Mouse (Mus musculus) gastrocnemius, postnatal 36 days (tissue): ENCODE data around the gene Ripor2. TPM values are rescaled to one million over a fixed set of nuclear protein-coding genes. Genes with fewer than 3 reads are reported as not detected.

ENCODE experiments used
- DNase-seq, 2 experiments: peaks; one replicate each; pipeline ENCODE4 v3.0.0; 2022
- intact Hi-C: fragments of 180-260 bp; cut with DNase I; formaldehyde crosslinking; loops from one replicate; pipeline ENCODE4 v1.15.1; 2025
- total RNA-seq, 2 experiments: library from RNA; stranded (reverse); gene quantifications; 2 replicates each; pipeline ENCODE4 v1.2.3; 2021

The Ripor2 gene
- total RNA-seq, 2 experiments from 2014 or later: 2.5 to 5.4 TPM

DNA sequence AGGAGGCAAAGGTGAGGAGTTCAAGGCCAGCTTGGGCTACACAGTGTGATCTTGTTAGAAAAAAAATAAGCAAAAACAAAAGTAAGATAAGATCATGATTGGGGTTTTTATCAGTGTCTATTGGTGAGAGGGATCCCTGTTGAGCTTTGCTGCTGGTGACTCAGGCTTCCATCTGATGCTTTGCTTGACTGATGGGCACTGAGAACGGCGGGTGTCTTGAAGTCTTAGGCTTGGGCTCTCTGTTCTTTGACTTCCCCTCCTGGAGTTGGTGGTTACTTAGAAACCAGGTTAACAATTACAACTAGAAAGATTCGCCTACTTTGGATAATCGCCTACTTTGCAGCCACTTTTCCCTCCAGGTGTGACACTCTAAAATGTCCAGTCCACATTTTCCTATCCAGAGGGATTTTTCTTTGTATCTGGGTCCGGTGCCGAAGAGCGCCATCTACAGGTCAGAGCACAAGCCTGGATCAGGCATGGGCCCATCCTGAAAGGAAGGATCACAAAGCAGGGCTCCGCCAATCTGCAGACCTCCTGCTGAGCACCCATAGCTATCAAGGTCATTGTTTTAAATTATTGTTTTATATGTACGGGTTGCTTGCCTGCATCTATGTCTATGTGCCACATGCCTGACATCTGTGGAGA, 34.1 kb downstream of the Ripor2 start:
- intact Hi-C loops: loop anchor here (5.0 kb wide), 2 partner anchors 71 to 94 kb away; no protein-coding TSS in a partner anchor

GRCm38 (mm10) chr13:24616645-24617044, 34.7 kb downstream of the Ripor2 start:
- DNase-seq: no peak
- intact Hi-C loops: loop anchor here (5.0 kb wide), 2 partner anchors 71 to 94 kb away; no protein-coding TSS in a partner anchor

More for the DNA sequence above, 34.1 kb downstream of the Ripor2 start:
- DNase-seq: no peak

DNA sequence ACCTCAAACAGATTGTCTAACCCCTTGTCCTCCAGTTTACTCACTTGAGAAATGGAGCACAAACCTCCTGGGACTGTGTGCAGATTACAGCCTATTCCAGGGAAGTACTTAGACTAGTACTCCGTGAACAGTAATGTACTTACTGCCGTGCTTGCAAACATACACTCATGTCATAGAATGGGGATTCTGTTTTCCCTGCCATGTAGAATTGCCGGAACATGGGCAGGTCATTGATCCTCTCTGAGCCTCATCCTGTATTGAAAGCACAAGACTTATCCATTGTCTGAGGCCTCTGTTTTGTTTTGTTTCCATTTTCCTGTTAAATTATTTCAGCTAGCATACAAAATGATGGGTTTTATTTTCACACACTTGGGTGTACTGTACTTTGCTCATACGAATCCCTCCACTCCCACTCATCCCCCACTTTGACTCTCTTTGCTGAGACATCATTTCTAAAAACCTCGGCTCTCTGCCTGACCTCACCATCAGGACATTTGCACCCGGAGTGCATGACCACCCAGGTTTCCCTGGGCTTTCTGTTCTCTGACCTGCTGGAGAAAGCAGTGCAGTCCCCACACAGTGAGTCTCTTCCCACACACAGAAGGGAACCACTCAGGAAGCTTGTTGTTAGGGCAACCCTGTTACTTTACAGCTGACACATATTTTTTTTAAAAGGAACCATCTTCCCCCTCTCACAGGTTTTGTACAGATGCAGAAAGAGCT, 35.2 kb downstream of the Ripor2 start:
- DNase-seq: no peak
- intact Hi-C loops: loop anchor here (5.0 kb wide), 2 partner anchors 70 to 95 kb away; no protein-coding TSS in a partner anchor

- intact Hi-C loops: loop anchor here (5.0 kb wide), 2 partner anchors 70 to 95 kb away; no protein-coding TSS in a partner anchor
Measured at GRCm38 (mm10) chr13:24617799-24618130, 35.8 kb downstream of the Ripor2 start.

DNA sequence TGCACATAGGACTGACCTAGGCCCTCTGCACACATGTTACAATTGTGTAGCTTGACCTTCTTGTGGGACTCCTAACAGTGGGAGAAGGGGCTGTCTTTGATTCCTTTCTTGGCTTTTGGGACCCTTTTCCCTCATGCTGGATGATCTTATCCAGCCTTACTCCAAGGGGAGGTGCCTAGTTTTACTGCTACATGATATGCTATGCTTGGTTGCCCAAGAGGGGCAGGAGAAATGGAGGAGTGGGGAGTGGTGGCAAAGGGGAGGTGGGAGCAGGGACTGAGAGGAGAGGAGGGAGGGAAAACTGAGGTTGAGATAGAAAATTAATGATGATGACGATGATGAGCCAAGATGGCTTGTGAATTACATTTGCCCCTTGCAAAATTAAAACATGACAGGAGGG, 37.7 kb downstream of the Ripor2 start:
- DNase-seq: no peak
- intact Hi-C loops: loop anchor here (5.0 kb wide), 2 partner anchors 68 to 97 kb away; no protein-coding TSS in a partner anchor

More at GRCm38 (mm10) chr13:24617799-24618130, 35.8 kb downstream of the Ripor2 start:
- no peak for DNase-seq

DNA sequence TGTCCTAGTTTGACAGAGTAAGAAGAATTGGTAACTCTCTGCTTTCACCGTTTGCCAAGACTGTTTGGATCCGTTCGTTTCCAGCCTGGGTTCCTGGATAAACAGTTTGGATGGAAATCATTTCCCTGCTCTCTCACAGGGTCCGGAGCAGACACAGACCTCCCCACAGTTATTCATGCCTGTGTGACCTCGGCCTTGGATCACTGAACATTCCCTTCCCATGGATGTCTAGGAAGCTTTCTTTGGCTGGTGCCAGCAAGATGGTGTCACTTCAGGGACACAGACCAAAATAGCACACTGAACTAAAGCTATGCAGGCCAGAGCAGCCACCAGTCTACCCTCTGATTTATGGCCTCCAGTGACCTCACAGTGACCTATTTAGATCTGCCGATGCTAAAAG, 38.5 kb downstream of the Ripor2 start:
- intact Hi-C loops: no loop called here
- DNase-seq: peak; percentile 25 to 28

GRCm38 (mm10) chr13:24623631-24624030, 41.6 kb downstream of the Ripor2 start:
- intact Hi-C loops: no loop called here
- no peak for DNase-seq

DNA sequence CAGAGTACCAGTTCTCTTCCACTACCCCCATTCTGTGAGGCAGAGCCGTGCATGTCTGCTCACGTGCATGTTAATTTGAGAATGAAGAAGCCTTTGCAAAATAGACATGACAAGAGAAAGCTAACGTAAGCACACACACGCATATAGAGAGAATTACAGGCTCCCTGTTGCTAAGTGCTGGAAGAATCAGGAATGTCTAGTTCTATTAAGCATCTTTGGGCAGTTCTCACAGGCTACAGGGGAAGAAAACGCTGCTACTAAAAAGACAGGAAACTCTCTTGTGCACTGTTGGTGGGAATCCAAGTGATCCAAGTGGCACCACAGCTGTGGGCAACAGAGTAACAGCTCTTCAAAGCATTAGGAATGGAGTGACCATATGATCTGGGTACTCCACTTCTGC, 43.1 kb downstream of the Ripor2 start:
- intact Hi-C loops: no loop called here
- no peak for DNase-seq

GRCm38 (mm10) chr13:24626698-24627436, 44.9 kb downstream of the Ripor2 start:
- intact Hi-C loops: no loop called here
- no peak for DNase-seq

DNA sequence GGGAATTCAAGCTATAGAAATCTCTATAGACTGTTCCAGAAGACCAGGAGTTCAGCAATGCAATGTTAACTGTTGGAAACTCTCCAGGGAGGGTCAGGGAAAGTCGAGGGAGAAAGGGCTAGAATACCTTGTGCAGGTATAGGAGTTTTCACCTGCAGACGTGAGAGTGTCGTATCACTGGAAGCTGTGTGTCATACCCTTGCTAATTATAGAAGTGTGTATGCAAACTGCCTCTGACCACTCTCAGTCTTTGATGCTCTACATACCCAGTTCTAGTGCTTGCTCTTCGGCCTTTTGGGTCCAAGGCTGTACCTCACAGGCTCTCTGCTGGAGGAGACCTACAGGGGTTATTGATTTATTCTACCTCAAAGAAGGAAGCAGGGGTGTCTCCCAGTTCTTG, 46.2 kb downstream of the Ripor2 start:
- no peak for DNase-seq
- intact Hi-C loops: no loop called here

DNA sequence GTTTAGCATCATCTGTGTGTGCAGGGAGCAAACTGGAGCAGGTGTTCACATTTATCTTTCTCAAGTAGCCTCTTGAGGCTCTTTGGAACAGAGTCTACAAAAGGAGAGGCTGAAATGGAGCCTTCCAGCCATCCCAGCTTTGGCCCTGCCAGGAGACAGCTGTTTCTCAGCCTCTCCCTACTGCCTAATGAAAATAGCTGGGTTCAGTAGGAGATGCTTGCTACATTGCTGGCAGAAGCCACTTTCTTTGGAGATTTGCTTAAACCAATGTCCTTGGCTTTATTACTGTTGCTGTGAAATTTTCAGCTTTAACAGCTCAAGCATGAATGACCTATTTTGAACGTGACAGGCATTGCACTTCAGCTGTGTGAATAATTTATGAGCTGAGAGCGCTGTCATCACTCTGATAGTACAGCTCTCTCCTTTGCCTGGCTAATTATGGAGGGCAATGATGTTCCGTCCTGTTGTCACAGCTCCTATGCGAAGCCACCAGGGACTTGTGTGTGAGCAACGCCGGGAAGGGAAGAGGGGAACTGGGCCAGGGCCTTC, 47.2 kb downstream of the Ripor2 start:
- intact Hi-C loops: no loop called here

DNA sequence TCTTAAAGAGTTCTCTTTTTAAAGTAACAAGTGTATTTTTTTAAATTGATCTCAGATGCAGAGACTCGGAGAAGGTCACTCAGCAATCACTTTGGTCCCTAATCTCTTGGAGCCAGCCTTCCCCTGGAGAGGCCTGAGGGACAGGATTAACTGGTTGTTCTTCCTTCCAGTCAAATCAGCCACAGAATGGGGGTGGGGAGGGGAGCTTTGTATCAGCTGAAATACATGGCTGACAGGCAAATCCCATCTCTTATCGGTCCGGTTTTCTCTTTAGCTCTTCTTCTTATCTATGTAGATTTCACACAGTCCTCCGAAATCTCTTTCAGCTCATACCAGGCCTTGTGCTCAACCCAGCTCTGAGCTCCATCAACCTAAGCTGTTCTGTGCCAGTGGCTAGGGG, 48.4 kb downstream of the Ripor2 start:
- intact Hi-C loops: no loop called here
- no peak for DNase-seq

More for the DNA sequence above, 47.2 kb downstream of the Ripor2 start:
- peak; percentile 28 to 49 for DNase-seq

GRCm38 (mm10) chr13:24632988-24633577, 51.1 kb downstream of the Ripor2 start:
- no peak for DNase-seq
- intact Hi-C loops: no loop called here

- intact Hi-C loops: no loop called here
Measured at GRCm38 (mm10) chr13:24634346-24635120, 52.5 kb downstream of the Ripor2 start.

GRCm38 (mm10) chr13:24638371-24639214, 56.6 kb downstream of the Ripor2 start:
- peak in 1 of 2 experiments; percentile 40 for DNase-seq
- intact Hi-C loops: no loop called here

More at GRCm38 (mm10) chr13:24634346-24635120, 52.5 kb downstream of the Ripor2 start:
- DNase-seq: no peak

DNA sequence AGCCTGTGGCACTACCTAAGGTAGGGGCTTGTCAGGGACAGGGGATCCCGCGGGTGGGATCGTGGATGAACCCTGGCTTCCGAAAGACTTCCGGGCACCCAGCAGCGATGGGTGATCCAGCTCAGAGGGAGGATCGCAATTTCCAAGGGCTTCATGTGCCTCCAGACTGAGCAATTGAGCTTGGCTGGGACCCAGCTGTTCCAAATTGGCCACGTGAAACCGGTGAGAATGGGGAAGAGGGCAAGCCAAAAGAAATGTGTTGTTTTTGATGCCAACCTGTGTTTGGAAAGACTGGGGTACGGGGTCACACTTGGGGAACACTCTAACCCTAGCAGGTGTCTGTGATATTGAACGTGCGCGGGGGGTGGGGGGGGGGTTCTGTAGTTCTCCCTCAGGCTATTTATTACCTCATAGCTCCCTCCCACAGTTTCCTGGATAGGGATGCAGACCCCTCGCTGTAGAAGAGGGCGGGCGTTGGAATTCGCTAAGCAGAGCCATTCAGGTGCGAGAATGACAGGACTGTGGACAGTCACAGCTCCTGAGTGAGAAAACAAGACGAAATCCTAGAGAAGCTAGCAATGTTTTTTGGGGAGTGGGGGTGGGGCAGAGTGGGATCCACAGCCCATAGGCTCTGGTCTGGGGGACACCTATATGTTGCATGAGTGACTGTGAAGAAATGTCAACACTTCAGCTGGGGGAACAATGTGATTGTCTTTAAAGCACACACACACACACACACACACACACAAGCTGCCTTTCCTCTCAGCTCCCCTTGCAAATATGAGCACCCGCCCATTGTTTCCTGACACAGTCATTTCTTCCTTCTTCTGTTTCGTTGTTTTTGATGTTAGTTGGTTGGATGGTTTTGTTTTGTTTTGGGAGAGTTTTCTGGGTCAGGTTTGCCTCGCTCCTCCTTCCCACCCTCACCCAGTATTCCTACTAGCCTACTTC, 57.5 kb downstream of the Ripor2 start:
- DNase-seq: no peak
- intact Hi-C loops: no loop called here

DNA sequence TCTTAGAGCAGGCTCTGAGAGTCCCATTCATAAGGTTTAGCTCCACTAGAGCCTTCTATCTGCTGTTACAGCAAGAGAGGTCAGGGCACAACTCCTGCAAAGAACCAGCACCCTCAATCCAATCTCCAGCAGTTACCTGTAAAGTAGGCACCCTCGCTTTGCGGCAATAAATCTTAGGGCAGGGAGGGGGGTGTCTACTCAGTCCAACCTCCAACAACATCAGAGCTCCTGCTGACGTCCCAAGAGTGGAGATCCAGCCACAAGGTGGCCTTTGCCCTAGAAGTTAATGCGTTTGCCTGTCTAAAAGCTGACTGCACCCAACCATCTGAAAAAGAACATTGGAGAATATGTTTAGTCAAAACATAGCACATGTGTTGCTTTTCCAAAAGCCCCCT, 58.2 kb downstream of the Ripor2 start:
- intact Hi-C loops: no loop called here
- DNase-seq: no peak
